Mouse (Mus musculus): ENCODE measurements around the gene Banp. TPM values are rescaled to one million over a fixed set of nuclear protein-coding genes. Genes with fewer than 3 reads are reported as not detected.

The Banp gene
- polyA plus RNA-seq, 1 experiment from 2014 or later = 53.4 TPM

DNA sequence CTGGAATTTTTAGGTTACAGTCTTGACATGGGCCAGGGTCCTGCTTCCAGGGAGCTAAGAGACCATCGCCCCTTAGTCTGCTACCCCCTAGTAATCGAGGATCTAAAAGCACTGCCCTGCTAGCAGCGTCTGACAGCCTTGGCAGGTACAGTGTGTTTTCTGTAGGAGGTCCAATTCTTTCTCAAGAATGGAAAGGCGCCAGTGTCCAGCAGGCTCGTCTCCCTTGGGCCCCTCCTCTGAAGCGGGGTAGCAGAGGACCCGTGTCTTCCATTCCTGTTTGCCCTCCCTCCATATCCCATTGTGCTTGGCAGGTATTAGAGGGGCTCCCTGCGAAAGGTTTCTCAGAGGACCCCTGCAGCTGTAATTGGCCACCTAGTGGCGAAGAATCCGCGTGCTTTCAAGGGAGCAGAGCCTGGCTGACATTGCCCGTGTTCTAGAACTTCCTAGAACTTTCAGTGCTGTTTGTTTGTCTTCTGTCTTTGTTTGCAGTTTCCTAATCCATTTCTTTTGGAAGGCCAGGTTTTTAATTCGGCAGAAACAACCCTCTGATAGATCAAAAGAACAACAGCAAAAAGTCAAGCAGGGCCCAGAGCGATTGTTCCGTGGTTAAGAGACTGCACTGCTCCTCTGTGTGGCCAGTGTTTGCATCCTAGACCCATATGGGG, 97.8 kb downstream of the Banp start:
- Histone ChIP-seq H3K4me2 (no peak overlapping the region), H3K4me1 (ENCODE audit: control insufficient read depth, insufficient read depth, low read length) (no peaks in the 10 kb centered on the region), H3K27ac (ENCODE audit: low read depth, low read length) (no peak overlapping the region), H3K9ac (ENCODE audit: low read length) (no peak overlapping the region), H3K9me3 (ENCODE audit: control insufficient read depth, low read length) (no peaks in the 10 kb centered on the region), H3K4me3 (ENCODE audit: low read depth, low read length) (no peak overlapping the region), H3K27me3 (ENCODE audit: control insufficient read depth, insufficient read depth, low read length) (no peaks in the 10 kb centered on the region), H3K36me3 (ENCODE audit: control insufficient read depth, insufficient read depth, low read length) (no peaks in the 10 kb centered on the region)
- ATAC-seq (ENCODE audit: low FRiP score) (no peak), DNase-seq (ENCODE audit: low spot score, missing footprints) (no peak)
- 64% methylated on average over 15 of the region's 15 CpGs for WGBS

DNA sequence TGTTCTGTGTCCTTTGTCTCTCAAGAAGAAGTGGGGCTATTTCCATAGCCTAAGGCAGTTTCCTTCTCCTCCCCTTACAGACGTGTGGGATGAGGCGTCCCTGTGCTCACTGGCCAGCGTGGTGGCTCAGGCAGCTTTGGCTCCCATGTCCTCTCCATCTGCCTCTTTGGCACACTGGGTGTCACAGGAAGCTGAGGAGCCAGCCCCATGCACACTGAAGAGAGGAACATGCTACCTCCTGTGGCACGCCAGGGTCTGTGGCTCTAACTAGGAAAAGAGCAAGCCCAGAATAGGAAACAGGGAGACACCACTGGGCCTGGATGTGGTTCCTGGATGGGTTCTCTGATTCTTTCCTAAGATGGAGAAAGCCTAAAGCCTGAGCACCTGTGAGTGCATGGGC, 99.7 kb downstream of the Banp start:
- Histone ChIP-seq H3K9ac (ENCODE audit: low read length) (no peak overlapping the region), H3K4me2 (no peak overlapping the region), H3K4me3 (ENCODE audit: low read depth, low read length) (no peak overlapping the region), H3K27me3 (ENCODE audit: control insufficient read depth, insufficient read depth, low read length) (no peaks in the 10 kb centered on the region), H3K9me3 (ENCODE audit: control insufficient read depth, low read length) (no peaks in the 10 kb centered on the region), H3K36me3 (ENCODE audit: control insufficient read depth, insufficient read depth, low read length) (no peaks in the 10 kb centered on the region), H3K4me1 (ENCODE audit: control insufficient read depth, insufficient read depth, low read length) (no peaks in the 10 kb centered on the region), H3K27ac (ENCODE audit: low read depth, low read length) (no peak overlapping the region)
- whole genome bisulfite sequencing = 83% methylated on average over 4 of the region's 4 CpGs
- ATAC-seq (ENCODE audit: low FRiP score) (no peak), DNase-seq (ENCODE audit: low spot score, missing footprints) (no peak)

DNA sequence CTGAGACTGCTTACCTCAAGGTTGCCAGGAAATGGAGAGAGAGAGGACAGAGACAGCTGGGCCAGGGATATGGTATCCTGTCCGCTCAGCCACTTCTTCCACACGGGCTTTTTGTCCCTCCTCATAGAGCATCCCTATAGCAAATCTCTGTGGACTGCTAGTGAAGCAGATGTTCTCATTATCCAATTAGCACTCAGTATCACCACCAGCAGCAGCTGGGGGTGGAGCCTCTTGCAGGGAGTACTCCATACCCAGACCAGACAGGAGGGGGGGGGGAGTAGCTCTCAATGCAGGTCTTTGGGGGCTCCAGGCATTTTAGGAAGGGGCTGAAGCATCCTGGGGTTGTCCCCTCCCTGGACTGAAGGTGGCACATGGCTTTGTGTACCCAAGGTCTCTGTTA, 100.4 kb downstream of the Banp start:
- no peak overlapping the region for H3K9ac ChIP-seq (ENCODE audit: low read length)
- ATAC-seq (ENCODE audit: low FRiP score) (no peak), DNase-seq (ENCODE audit: low spot score, missing footprints) (no peak)
- no peak overlapping the region for H3K27ac ChIP-seq (ENCODE audit: low read depth, low read length)
- H3K9me3 ChIP-seq (ENCODE audit: control insufficient read depth, low read length) = no peaks in the 10 kb centered on the region
- no peaks in the 10 kb centered on the region for H3K27me3 ChIP-seq (ENCODE audit: control insufficient read depth, insufficient read depth, low read length)
- H3K36me3 ChIP-seq (ENCODE audit: control insufficient read depth, insufficient read depth, low read length) = no peaks in the 10 kb centered on the region
- H3K4me2 ChIP-seq = no peak overlapping the region
- H3K4me1 ChIP-seq (ENCODE audit: control insufficient read depth, insufficient read depth, low read length) = no peaks in the 10 kb centered on the region
- no peak overlapping the region for H3K4me3 ChIP-seq (ENCODE audit: low read depth, low read length)
- WGBS = 69% methylated on average over 2 of the region's 2 CpGs

DNA sequence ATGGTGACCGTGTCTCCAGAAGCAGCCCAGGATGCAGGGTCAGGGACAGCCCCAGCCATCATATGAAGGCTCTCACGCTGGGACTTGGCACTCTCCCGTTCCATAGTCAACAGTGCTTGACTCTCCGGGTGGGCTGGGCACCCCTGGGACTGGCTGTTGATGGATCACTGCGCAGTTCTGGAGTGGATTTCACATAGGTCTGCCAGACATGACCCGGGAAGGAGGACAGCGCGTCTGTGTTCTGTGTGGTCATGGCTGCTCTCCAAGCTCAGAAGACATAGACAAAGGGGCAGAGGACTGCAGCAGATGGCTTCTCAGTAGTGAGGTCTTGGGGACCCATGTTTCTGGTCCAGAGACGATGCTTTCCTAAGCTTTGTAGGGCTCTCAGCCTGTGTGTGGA, 101.1 kb downstream of the Banp start:
- 94% methylated on average over 9 of the region's 9 CpGs for WGBS
- no peak for ATAC-seq (ENCODE audit: low FRiP score)
- Histone ChIP-seq H3K27ac (ENCODE audit: low read depth, low read length) (no peak overlapping the region), H3K9ac (ENCODE audit: low read length) (no peak overlapping the region), H3K27me3 (ENCODE audit: control insufficient read depth, insufficient read depth, low read length) (no peaks in the 10 kb centered on the region), H3K4me3 (ENCODE audit: low read depth, low read length) (no peak overlapping the region), H3K4me1 (ENCODE audit: control insufficient read depth, insufficient read depth, low read length) (no peaks in the 10 kb centered on the region), H3K4me2 (no peak overlapping the region), H3K36me3 (ENCODE audit: control insufficient read depth, insufficient read depth, low read length) (no peaks in the 10 kb centered on the region), H3K9me3 (ENCODE audit: control insufficient read depth, low read length) (no peaks in the 10 kb centered on the region)
- no peak for DNase-seq (ENCODE audit: low spot score, missing footprints)

DNA sequence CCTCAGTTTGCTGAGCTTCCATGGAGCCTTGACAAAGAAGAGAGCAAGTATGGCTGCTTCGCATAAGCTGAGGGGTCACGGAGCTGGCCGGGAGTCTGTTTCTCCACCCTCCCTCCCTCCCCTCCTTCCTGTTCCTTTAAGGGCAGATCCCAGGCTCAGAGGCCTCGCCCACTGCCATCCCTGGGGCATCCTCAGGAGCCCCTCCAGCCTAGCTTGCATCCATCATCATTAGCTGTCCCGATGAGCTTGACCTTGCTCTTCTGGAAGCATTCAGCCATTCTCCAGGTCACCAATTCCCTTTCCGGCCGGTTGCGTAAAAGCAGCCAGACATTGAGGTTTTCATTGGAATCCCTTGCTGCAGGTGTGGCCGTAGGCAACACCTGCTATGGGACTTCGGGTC, 105.8 kb downstream of the Banp start:
- WGBS = 65% methylated on average over 10 of the region's 10 CpGs
- Histone ChIP-seq H3K9me3 (ENCODE audit: control insufficient read depth, low read length) (no peaks in the 10 kb centered on the region), H3K4me3 (ENCODE audit: low read depth, low read length) (no peak overlapping the region), H3K27me3 (ENCODE audit: control insufficient read depth, insufficient read depth, low read length) (no peaks in the 10 kb centered on the region), H3K9ac (ENCODE audit: low read length) (no peak overlapping the region), H3K36me3 (ENCODE audit: control insufficient read depth, insufficient read depth, low read length) (no peaks in the 10 kb centered on the region), H3K27ac (ENCODE audit: low read depth, low read length) (no peak overlapping the region), H3K4me1 (ENCODE audit: control insufficient read depth, insufficient read depth, low read length) (no peaks in the 10 kb centered on the region; the same call in 1 of the 2 replicates), H3K4me2 (no peak overlapping the region)
- DNase-seq (ENCODE audit: low spot score, missing footprints) (no peak), ATAC-seq (ENCODE audit: low FRiP score) (no peak)

DNA sequence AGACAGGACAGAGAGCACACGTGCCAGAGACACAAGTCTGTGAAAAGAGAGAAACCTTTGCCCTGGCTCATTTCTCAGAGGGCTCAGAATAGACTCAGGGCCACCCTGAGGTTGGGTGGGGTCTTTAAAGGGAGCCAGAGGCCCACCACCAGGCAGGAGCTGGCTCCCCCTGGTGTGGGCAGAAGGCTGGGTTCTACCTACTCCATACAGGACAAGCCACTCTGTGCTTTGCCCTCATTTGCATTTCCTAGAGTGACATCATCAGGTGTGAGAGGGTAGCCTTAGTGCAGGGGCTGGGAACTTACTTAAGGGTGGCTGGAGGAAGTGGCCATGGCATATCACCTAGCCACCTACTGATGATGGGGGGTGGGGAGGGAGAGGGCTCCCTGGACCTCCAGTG, 106.6 kb downstream of the Banp start:
- Histone ChIP-seq H3K4me3 (ENCODE audit: low read depth, low read length) (no peak overlapping the region), H3K4me2 (no peak overlapping the region), H3K9me3 (ENCODE audit: control insufficient read depth, low read length) (no peaks in the 10 kb centered on the region), H3K36me3 (ENCODE audit: control insufficient read depth, insufficient read depth, low read length) (no peaks in the 10 kb centered on the region), H3K27ac (ENCODE audit: low read depth, low read length) (no peak overlapping the region), H3K27me3 (ENCODE audit: control insufficient read depth, insufficient read depth, low read length) (no peaks in the 10 kb centered on the region), H3K9ac (ENCODE audit: low read length) (no peak overlapping the region), H3K4me1 (ENCODE audit: control insufficient read depth, insufficient read depth, low read length) (no peaks in the 10 kb centered on the region; the same call in 1 of the 2 replicates)
- ATAC-seq (ENCODE audit: low FRiP score) = no peak
- 25% methylated on average over 1 of the region's 1 CpGs for WGBS
- DNase-seq (ENCODE audit: low spot score, missing footprints) = no peak

DNA sequence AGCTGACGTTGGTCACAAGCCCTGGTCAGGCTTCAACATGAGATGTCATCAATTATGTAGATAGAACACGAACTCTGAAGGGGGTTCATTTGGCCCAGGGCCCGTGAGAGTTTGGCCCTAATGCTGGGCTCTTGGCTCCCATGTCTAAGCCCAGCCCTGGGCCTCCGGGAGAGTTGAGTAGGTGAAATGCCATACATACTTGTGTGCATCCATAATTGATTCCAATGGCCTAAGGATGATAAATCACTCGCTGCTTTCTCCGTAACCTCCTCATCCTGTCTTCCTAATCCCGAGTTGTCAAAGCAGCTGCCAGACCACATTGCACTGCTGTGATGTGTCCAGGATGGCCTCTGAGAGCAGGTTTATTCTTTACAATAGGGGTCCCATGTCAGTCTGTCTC, 107.3 kb downstream of the Banp start:
- Histone ChIP-seq H3K27ac (ENCODE audit: low read depth, low read length) (no peak overlapping the region), H3K36me3 (ENCODE audit: control insufficient read depth, insufficient read depth, low read length) (no peaks in the 10 kb centered on the region), H3K4me3 (ENCODE audit: low read depth, low read length) (no peak overlapping the region), H3K9me3 (ENCODE audit: control insufficient read depth, low read length) (no peaks in the 10 kb centered on the region), H3K4me1 (ENCODE audit: control insufficient read depth, insufficient read depth, low read length) (no peaks in the 10 kb centered on the region; the same call in 1 of the 2 replicates), H3K9ac (ENCODE audit: low read length) (no peak overlapping the region), H3K4me2 (no peak overlapping the region), H3K27me3 (ENCODE audit: control insufficient read depth, insufficient read depth, low read length) (no peaks in the 10 kb centered on the region)
- WGBS = 86% methylated on average over 7 of the region's 7 CpGs
- DNase-seq (ENCODE audit: low spot score, missing footprints) = no peak
- no peak for ATAC-seq (ENCODE audit: low FRiP score)

DNA sequence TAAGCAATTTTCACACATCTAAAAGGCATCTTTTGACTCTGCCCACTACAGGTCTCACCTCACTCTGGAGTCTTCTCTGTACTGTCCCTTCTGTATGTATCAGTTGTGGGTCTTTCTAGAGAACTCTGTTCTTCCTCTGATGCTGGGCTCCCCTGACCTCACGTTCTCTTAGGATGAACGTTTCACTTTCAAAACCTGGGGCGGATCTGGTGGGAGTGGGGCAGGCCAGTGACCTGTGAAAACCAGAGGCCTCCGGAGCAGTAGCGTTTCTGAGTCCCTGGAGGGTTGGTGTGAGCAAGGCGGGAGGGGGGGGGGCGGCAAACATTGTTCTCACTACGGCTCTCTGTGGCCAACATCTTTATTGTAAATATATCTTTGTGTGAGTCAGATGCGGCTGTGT, 109.0 kb downstream of the Banp start:
- 57% methylated on average over 9 of the region's 9 CpGs for WGBS
- H3K9ac ChIP-seq (ENCODE audit: low read length) = no peak overlapping the region
- no peak overlapping the region for H3K4me3 ChIP-seq (ENCODE audit: low read depth, low read length)
- no peak for DNase-seq (ENCODE audit: low spot score, missing footprints)
- no peak overlapping the region for H3K27ac ChIP-seq (ENCODE audit: low read depth, low read length)
- ATAC-seq (ENCODE audit: low FRiP score) = no peak
- H3K9me3 ChIP-seq (ENCODE audit: control insufficient read depth, low read length) = no peaks in the 10 kb centered on the region
- H3K4me2 ChIP-seq = no peak overlapping the region
- H3K4me1 ChIP-seq (ENCODE audit: control insufficient read depth, insufficient read depth, low read length) = no peaks in the 10 kb centered on the region; the same call in 1 of the 2 replicates
- H3K36me3 ChIP-seq (ENCODE audit: control insufficient read depth, insufficient read depth, low read length) = no peaks in the 10 kb centered on the region
- H3K27me3 ChIP-seq (ENCODE audit: control insufficient read depth, insufficient read depth, low read length) = no peaks in the 10 kb centered on the region

DNA sequence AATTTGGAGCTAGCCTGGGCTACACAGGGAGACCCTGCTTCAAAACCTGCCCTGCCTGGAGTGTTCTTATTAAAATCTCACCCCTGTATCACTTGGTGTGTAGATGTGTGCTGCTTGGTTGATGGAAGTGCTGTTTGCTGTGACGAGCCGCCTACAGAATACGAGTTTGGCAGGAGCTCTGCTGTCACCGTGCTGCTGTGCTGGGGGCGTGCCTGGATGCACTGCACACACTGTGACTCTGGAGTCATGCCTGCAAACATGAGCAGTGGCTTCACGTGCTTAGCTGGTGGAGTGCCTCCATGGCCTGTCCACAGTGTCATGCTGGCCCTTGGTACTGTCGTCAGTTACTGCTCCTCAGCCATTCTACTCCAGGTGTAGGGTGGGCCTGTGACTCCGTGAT, 109.4 kb downstream of the Banp start:
- WGBS = 83% methylated on average over 8 of the region's 8 CpGs

More for the DNA sequence above, 109.4 kb downstream of the Banp start:
- H3K9ac ChIP-seq (ENCODE audit: low read length) = no peak overlapping the region
- no peaks in the 10 kb centered on the region for H3K27me3 ChIP-seq (ENCODE audit: control insufficient read depth, insufficient read depth, low read length)
- no peak for DNase-seq (ENCODE audit: low spot score, missing footprints)
- H3K4me2 ChIP-seq = no peak overlapping the region
- H3K9me3 ChIP-seq (ENCODE audit: control insufficient read depth, low read length) = no peaks in the 10 kb centered on the region
- no peak for ATAC-seq (ENCODE audit: low FRiP score)
- H3K27ac ChIP-seq (ENCODE audit: low read depth, low read length) = no peak overlapping the region
- H3K36me3 ChIP-seq (ENCODE audit: control insufficient read depth, insufficient read depth, low read length) = no peaks in the 10 kb centered on the region
- H3K4me3 ChIP-seq (ENCODE audit: low read depth, low read length) = no peak overlapping the region
- no peaks in the 10 kb centered on the region; the same call in 1 of the 2 replicates for H3K4me1 ChIP-seq (ENCODE audit: control insufficient read depth, insufficient read depth, low read length)
